Mouse (Mus musculus): ENCODE data around the gene Dmrta2. TPM values are rescaled to one million over a fixed set of nuclear protein-coding genes. Genes with fewer than 3 reads are reported as not detected.

Dmrta2 gene
- polyA plus RNA-seq, 1 experiment = 0.75 TPM

- peaks cover 52% of the 10 kb centered on the region for H3K27me3 ChIP-seq (ENCODE audit: control insufficient read depth, insufficient read depth, low read length, poor library complexity, severe bottlenecking)
- no peak overlapping the region for H3K27ac ChIP-seq (ENCODE audit: insufficient read depth, low read length)
- no peaks in the 10 kb centered on the region for H3K36me3 ChIP-seq (ENCODE audit: control insufficient read depth, insufficient read depth, low read length, poor library complexity, severe bottlenecking)
- no peaks in the 10 kb centered on the region for H3K9me3 ChIP-seq (replicated peaks; ENCODE audit: control insufficient read depth, insufficient read depth, low read length, poor library complexity, severe bottlenecking)
- peak overlapping the region; percentile 69; the same call in 1 of the 2 replicates for H3K9ac ChIP-seq (ENCODE audit: low read depth, poor library complexity, severe bottlenecking)
- TF ChIP-seq EP300 (IDR thresholded peaks at IDR 0.05; ENCODE audit: insufficient read depth, low read depth, low read length) = no peak
- TF ChIP-seq POLR2A (IDR thresholded peaks at IDR 0.05; ENCODE audit: insufficient read depth, low read length) = no peak
- no peak for TF ChIP-seq CTCF (IDR thresholded peaks at IDR 0.05; ENCODE audit: low read depth, low read length)
- H3K4me1 ChIP-seq (ENCODE audit: control insufficient read depth, insufficient read depth, low read length) = no peaks in the 10 kb centered on the region
- H3K4me3 ChIP-seq (ENCODE audit: low read depth, low read length) = no peak overlapping the region; the same call in 1 of the 2 replicates
Observed at GRCm38 (mm10) chr4:109978858-109979340, 1.0 kb downstream of the Dmrta2 start.

GRCm38 (mm10) chr4:109979461-109980320 is 1.8 kb downstream of the Dmrta2 start:
- peak overlapping the region; percentile 47 for H3K4me3 ChIP-seq (ENCODE audit: low read depth, low read length)
- no peaks in the 10 kb centered on the region for H3K9me3 ChIP-seq (replicated peaks; ENCODE audit: control insufficient read depth, insufficient read depth, low read length, poor library complexity, severe bottlenecking)
- H3K36me3 ChIP-seq (ENCODE audit: control insufficient read depth, insufficient read depth, low read length, poor library complexity, severe bottlenecking) = no peaks in the 10 kb centered on the region
- H3K9ac ChIP-seq (ENCODE audit: low read depth, poor library complexity, severe bottlenecking) = no peak overlapping the region
- H3K4me1 ChIP-seq (ENCODE audit: control insufficient read depth, insufficient read depth, low read length) = no peaks in the 10 kb centered on the region
- no peak overlapping the region for H3K27ac ChIP-seq (ENCODE audit: insufficient read depth, low read length)
- H3K27me3 ChIP-seq (ENCODE audit: control insufficient read depth, insufficient read depth, low read length, poor library complexity, severe bottlenecking) = peaks cover 57% of the 10 kb centered on the region
- TF ChIP-seq POLR2A (IDR thresholded peaks at IDR 0.05; ENCODE audit: insufficient read depth, low read length) = no peak
- TF ChIP-seq EP300 (IDR thresholded peaks at IDR 0.05; ENCODE audit: insufficient read depth, low read depth, low read length) = no peak
- no peak for TF ChIP-seq CTCF (IDR thresholded peaks at IDR 0.05; ENCODE audit: low read depth, low read length)

GRCm38 (mm10) chr4:109980321-109981082 is 2.6 kb downstream of the Dmrta2 start:
- H3K9ac ChIP-seq (ENCODE audit: low read depth, poor library complexity, severe bottlenecking) = no peak overlapping the region
- TF ChIP-seq CTCF (IDR thresholded peaks at IDR 0.05; ENCODE audit: low read depth, low read length) (no peak), EP300 (IDR thresholded peaks at IDR 0.05; ENCODE audit: insufficient read depth, low read depth, low read length) (no peak), POLR2A (IDR thresholded peaks at IDR 0.05; ENCODE audit: insufficient read depth, low read length) (no peak)
- no peak overlapping the region for H3K27ac ChIP-seq (ENCODE audit: insufficient read depth, low read length)
- no peaks in the 10 kb centered on the region for H3K4me1 ChIP-seq (ENCODE audit: control insufficient read depth, insufficient read depth, low read length)
- peaks cover 61% of the 10 kb centered on the region for H3K27me3 ChIP-seq (ENCODE audit: control insufficient read depth, insufficient read depth, low read length, poor library complexity, severe bottlenecking)
- no peaks in the 10 kb centered on the region for H3K9me3 ChIP-seq (replicated peaks; ENCODE audit: control insufficient read depth, insufficient read depth, low read length, poor library complexity, severe bottlenecking)
- H3K4me3 ChIP-seq (ENCODE audit: low read depth, low read length) = peak overlapping the region; percentile 47
- no peaks in the 10 kb centered on the region for H3K36me3 ChIP-seq (ENCODE audit: control insufficient read depth, insufficient read depth, low read length, poor library complexity, severe bottlenecking)

GRCm38 (mm10) chr4:109981083-109981870 is 3.4 kb downstream of the Dmrta2 start:
- Histone ChIP-seq H3K9ac (ENCODE audit: low read depth, poor library complexity, severe bottlenecking) (peak overlapping the region; percentile 64), H3K27ac (ENCODE audit: insufficient read depth, low read length) (no peak overlapping the region), H3K4me1 (ENCODE audit: control insufficient read depth, insufficient read depth, low read length) (no peaks in the 10 kb centered on the region), H3K4me3 (ENCODE audit: low read depth, low read length) (peak overlapping the region; percentile 49; the same call in 1 of the 2 replicates), H3K9me3 (replicated peaks; ENCODE audit: control insufficient read depth, insufficient read depth, low read length, poor library complexity, severe bottlenecking) (no peaks in the 10 kb centered on the region), H3K36me3 (ENCODE audit: control insufficient read depth, insufficient read depth, low read length, poor library complexity, severe bottlenecking) (no peaks in the 10 kb centered on the region), H3K27me3 (ENCODE audit: control insufficient read depth, insufficient read depth, low read length, poor library complexity, severe bottlenecking) (peaks cover 59% of the 10 kb centered on the region)
- TF ChIP-seq EP300 (IDR thresholded peaks at IDR 0.05; ENCODE audit: insufficient read depth, low read depth, low read length) = no peak
- TF ChIP-seq CTCF (IDR thresholded peaks at IDR 0.05; ENCODE audit: low read depth, low read length) = no peak
- TF ChIP-seq POLR2A (IDR thresholded peaks at IDR 0.05; ENCODE audit: insufficient read depth, low read length) = no peak

- TF ChIP-seq CTCF (IDR thresholded peaks at IDR 0.05; ENCODE audit: low read depth, low read length) (no peak), EP300 (IDR thresholded peaks at IDR 0.05; ENCODE audit: insufficient read depth, low read depth, low read length) (no peak), POLR2A (IDR thresholded peaks at IDR 0.05; ENCODE audit: insufficient read depth, low read length) (no peak)
- Histone ChIP-seq H3K4me1 (ENCODE audit: control insufficient read depth, insufficient read depth, low read length) (no peaks in the 10 kb centered on the region), H3K9ac (ENCODE audit: low read depth, poor library complexity, severe bottlenecking) (peak overlapping the region; percentile 64), H3K27ac (ENCODE audit: insufficient read depth, low read length) (no peak overlapping the region), H3K9me3 (replicated peaks; ENCODE audit: control insufficient read depth, insufficient read depth, low read length, poor library complexity, severe bottlenecking) (no peaks in the 10 kb centered on the region), H3K4me3 (ENCODE audit: low read depth, low read length) (peak overlapping the region; percentile 49), H3K27me3 (ENCODE audit: control insufficient read depth, insufficient read depth, low read length, poor library complexity, severe bottlenecking) (peaks cover 51% of the 10 kb centered on the region), H3K36me3 (ENCODE audit: control insufficient read depth, insufficient read depth, low read length, poor library complexity, severe bottlenecking) (no peaks in the 10 kb centered on the region)
Observed at GRCm38 (mm10) chr4:109981871-109982680, 4.2 kb downstream of the Dmrta2 start.
